Mouse (Mus musculus) intestine, embryonic 14.5 days (tissue): ENCODE data around the gene Eml4. TPM values are rescaled to one million over a fixed set of nuclear protein-coding genes. Genes with fewer than 3 reads are reported as not detected.

Experiments
- ATAC-seq: fragments of 200-750 bp; cut with Nextera tagmentation; replicated peaks from 2 replicates; pipeline ENCODE4 v1.8.0; 2017; ENCODE audit warnings: low read depth, moderate number of reproducible peaks, moderate TSS enrichment, moderate library complexity; ENCODE audit not compliant: low FRiP score, low TSS enrichment
- DNase-seq: peaks from one replicate; pipeline ENCODE4 v3.0.0-alpha.2; 2018; ENCODE audit warnings: low spot score
- H3K27ac ChIP-seq: fragments of 300-500 bp; sonication (generic); 2 replicates; pipeline ENCODE4 v1.5.1; 2014; ENCODE audit warnings: low read depth, mild to moderate bottlenecking, control low read depth
- H3K27me3 ChIP-seq: fragments of 300-500 bp; sonication (generic); replicated peaks from 2 replicates; pipeline ENCODE4 v1.6.1; 2014; ENCODE audit warnings: low read length, control low read depth; ENCODE audit not compliant: control insufficient read depth, insufficient read depth
- H3K36me3 ChIP-seq: fragments of 300-500 bp; sonication (generic); 2 replicates; pipeline ENCODE4 v1.6.1; 2014; ENCODE audit warnings: low read length, control low read depth; ENCODE audit not compliant: control insufficient read depth, insufficient read depth
- H3K4me1 ChIP-seq: fragments of 300-500 bp; sonication (generic); replicated peaks from 2 replicates; pipeline ENCODE4 v1.6.1; 2014; ENCODE audit warnings: low read length, control low read depth, mixed read lengths; ENCODE audit not compliant: control insufficient read depth, insufficient read depth
- H3K4me2 ChIP-seq: fragments of 300-500 bp; sonication (generic); 2 replicates; pipeline ENCODE4 v1.6.1; 2014; ENCODE audit warnings: low read length
- H3K4me3 ChIP-seq: fragments of 300-500 bp; sonication (generic); 2 replicates; pipeline ENCODE4 v1.5.1; 2014; ENCODE audit warnings: low read depth, low read length, control low read depth, mixed read lengths
- H3K9ac ChIP-seq: fragments of 300-500 bp; sonication (generic); 2 replicates; pipeline ENCODE4 v1.6.1; 2014; ENCODE audit warnings: mild to moderate bottlenecking, low read length
- H3K9me3 ChIP-seq: fragments of 300-500 bp; sonication (generic); 2 replicates; pipeline ENCODE4 v1.6.1; 2016; ENCODE audit warnings: low read length, control low read depth; ENCODE audit not compliant: control insufficient read depth
- WGBS: fragments of 180-500 bp; shearing (Covaris S2); extraction: QIAGEN DNeasy Blood & Tissue Kit; methylation state at CpG from one replicate; pipeline ENCODE4 v1.1.7; 2014; 5-methylcytosine and 5-hydroxymethylcytosine counted together
- polyA plus RNA-seq: library from polyadenylated mRNA; unstranded; fragments of >200 nt; fragmentation: Nextera tagmentation; extraction: Ambion mirVana; gene quantifications from 2 replicates; pipeline ENCODE4 v1.2.1, GENCODE M21; 2014

Gene Eml4
- polyA plus RNA-seq, 1 experiment from 2014 or later, result 52.9 TPM

- H3K36me3 ChIP-seq, result no peaks in the 10 kb centered on the region
- DNase-seq, result peak; percentile 74
- no peak overlapping the region for H3K9ac ChIP-seq
- H3K4me2 ChIP-seq, result peak overlapping the region; percentile 38
- 0 out of 2 replicates have a peak, but pooled peaks have one; percentile 51 for ATAC-seq
- no peaks in the 10 kb centered on the region for H3K9me3 ChIP-seq
- H3K4me3 ChIP-seq, result no peak overlapping the region
- H3K4me1 ChIP-seq, result peaks cover 32% of the 10 kb centered on the region
- WGBS, result 7% methylated on average over 15 of the region's 15 CpGs
- H3K27me3 ChIP-seq, result no peaks in the 10 kb centered on the region
- peak overlapping the region; percentile 47; the same call in 1 of the 2 replicates for H3K27ac ChIP-seq
Measured at GRCm38 (mm10) chr17:83312244-83312918, 38.4 kb upstream of the Eml4 start.

- WGBS, result 40% methylated on average over 8 of the region's 8 CpGs
- ATAC-seq, result no peak
- H3K9ac ChIP-seq, result no peak overlapping the region
- H3K4me2 ChIP-seq, result no peak overlapping the region
- H3K4me3 ChIP-seq, result no peak overlapping the region
- H3K9me3 ChIP-seq, result no peaks in the 10 kb centered on the region
- no peaks in the 10 kb centered on the region for H3K36me3 ChIP-seq
- H3K4me1 ChIP-seq, result peaks cover 32% of the 10 kb centered on the region
- H3K27ac ChIP-seq, result no peak overlapping the region
- no peaks in the 10 kb centered on the region for H3K27me3 ChIP-seq
- no peak for DNase-seq
Measured at GRCm38 (mm10) chr17:83313046-83313689, 37.6 kb upstream of the Eml4 start.

GRCm38 (mm10) chr17:83315476-83315875 lies 35.3 kb upstream of the Eml4 start:
- Histone ChIP-seq H3K9me3 (no peaks in the 10 kb centered on the region), H3K27ac (no peak overlapping the region), H3K4me2 (no peak overlapping the region), H3K4me3 (no peak overlapping the region), H3K9ac (no peak overlapping the region), H3K4me1 (peaks cover 24% of the 10 kb centered on the region), H3K27me3 (no peaks in the 10 kb centered on the region), H3K36me3 (no peaks in the 10 kb centered on the region)
- 23% methylated on average over 4 of the region's 4 CpGs for WGBS
- DNase-seq (no peak), ATAC-seq (no peak)

GRCm38 (mm10) chr17:83322621-83323335 lies 28.0 kb upstream of the Eml4 start:
- H3K4me1 ChIP-seq, result peaks cover 25% of the 10 kb centered on the region
- DNase-seq (peak; percentile 76), ATAC-seq (peak; percentile 67)
- peak overlapping the region; percentile 20; the same call in 1 of the 2 replicates for H3K9ac ChIP-seq
- H3K9me3 ChIP-seq, result no peaks in the 10 kb centered on the region
- 9% methylated on average over 25 of the region's 25 CpGs for WGBS
- H3K27ac ChIP-seq, result peak overlapping the region; percentile 74
- no peaks in the 10 kb centered on the region for H3K36me3 ChIP-seq
- H3K4me3 ChIP-seq, result peak overlapping the region; percentile 11; the same call in 1 of the 2 replicates
- H3K4me2 ChIP-seq, result peak overlapping the region; percentile 49
- H3K27me3 ChIP-seq, result no peaks in the 10 kb centered on the region

GRCm38 (mm10) chr17:83323410-83324268 lies 27.1 kb upstream of the Eml4 start:
- Histone ChIP-seq H3K27ac (peak overlapping the region; percentile 74), H3K9me3 (no peaks in the 10 kb centered on the region), H3K36me3 (no peaks in the 10 kb centered on the region), H3K27me3 (no peaks in the 10 kb centered on the region), H3K4me3 (no peak overlapping the region), H3K4me1 (peaks cover 25% of the 10 kb centered on the region), H3K4me2 (peak overlapping the region; percentile 49), H3K9ac (no peak overlapping the region)
- WGBS, result 43% methylated on average over 19 of the region's 19 CpGs
- DNase-seq (no peak), ATAC-seq (0 out of 2 replicates have a peak, but pooled peaks have one; percentile 9)

GRCm38 (mm10) chr17:83324269-83324616 lies 26.5 kb upstream of the Eml4 start:
- H3K27ac ChIP-seq, result peak overlapping the region; percentile 74; the same call in 1 of the 2 replicates
- H3K4me2 ChIP-seq, result no peak overlapping the region
- no peak overlapping the region for H3K9ac ChIP-seq
- no peaks in the 10 kb centered on the region for H3K27me3 ChIP-seq
- peaks cover 28% of the 10 kb centered on the region for H3K4me1 ChIP-seq
- 77% methylated on average over 11 of the region's 11 CpGs for WGBS
- H3K36me3 ChIP-seq, result no peaks in the 10 kb centered on the region
- no peak overlapping the region for H3K4me3 ChIP-seq
- no peaks in the 10 kb centered on the region for H3K9me3 ChIP-seq
- DNase-seq (no peak), ATAC-seq (no peak)

GRCm38 (mm10) chr17:83335183-83335584 lies 15.5 kb upstream of the Eml4 start:
- DNase-seq (no peak), ATAC-seq (no peak)
- Histone ChIP-seq H3K36me3 (no peaks in the 10 kb centered on the region), H3K4me3 (no peak overlapping the region), H3K27ac (no peak overlapping the region), H3K9ac (no peak overlapping the region), H3K4me1 (no peaks in the 10 kb centered on the region), H3K27me3 (no peaks in the 10 kb centered on the region), H3K4me2 (peak overlapping the region; percentile 31), H3K9me3 (no peaks in the 10 kb centered on the region)
- 41% methylated on average over 13 of the region's 13 CpGs for WGBS
